Mouse (Mus musculus) forebrain, embryonic 14.5 days (tissue): ENCODE measurements around the gene Ap1s1. TPM values are rescaled to one million over a fixed set of nuclear protein-coding genes. Genes with fewer than 3 reads are reported as not detected.

Source experiments
- ATAC-seq: fragments of 200-750 bp; cut with Nextera tagmentation; 2 replicates; pipeline ENCODE4 v1.8.0; 2017; ENCODE audit warnings: mild to moderate bottlenecking, moderate library complexity
- DNase-seq: peaks from one replicate; pipeline ENCODE4 v3.0.0-alpha.2; 2015; ENCODE audit warnings: low spot score
- H3K27ac ChIP-seq: fragments of 300-500 bp; sonication (generic); 2 replicates; pipeline ENCODE4 v1.5.1; 2014; ENCODE audit warnings: low read depth, mild to moderate bottlenecking, control low read depth, low read length, moderate library complexity
- H3K27me3 ChIP-seq: fragments of 300-500 bp; sonication (generic); replicated peaks from 2 replicates; pipeline ENCODE4 v1.6.1; 2014; ENCODE audit warnings: low read length, control low read depth, mixed read lengths; ENCODE audit not compliant: control insufficient read depth, insufficient read depth
- H3K36me3 ChIP-seq: fragments of 300-500 bp; sonication (generic); 2 replicates; pipeline ENCODE4 v1.6.1; 2014; ENCODE audit warnings: low read length, control low read depth; ENCODE audit not compliant: control insufficient read depth, insufficient read depth
- H3K4me1 ChIP-seq: fragments of 300-500 bp; sonication (generic); 2 replicates; pipeline ENCODE4 v1.6.1; 2014; ENCODE audit warnings: antibody characterized with exemption, low read length, control low read depth; ENCODE audit not compliant: control insufficient read depth, insufficient read depth
- H3K4me2 ChIP-seq: fragments of 300-500 bp; sonication (generic); 2 replicates; pipeline ENCODE4 v1.6.1; 2014; ENCODE audit warnings: mild to moderate bottlenecking, control low read depth, low read length
- H3K4me3 ChIP-seq: fragments of 300-500 bp; sonication (generic); 2 replicates; pipeline ENCODE4 v1.5.1; 2014; ENCODE audit warnings: low read depth, low read length, control low read depth
- H3K9ac ChIP-seq: fragments of 300-500 bp; sonication (generic); 2 replicates; pipeline ENCODE4 v1.6.1; 2014; ENCODE audit warnings: mild to moderate bottlenecking, low read length, control low read depth, moderate library complexity
- H3K9me3 ChIP-seq: fragments of 300-500 bp; sonication (generic); replicated peaks from 2 replicates; pipeline ENCODE4 v1.6.1; 2016; ENCODE audit warnings: low read length, control low read depth, mixed read lengths; ENCODE audit not compliant: control insufficient read depth
- WGBS: fragments of 180-500 bp; shearing (Covaris S2); extraction: QIAGEN DNeasy Blood & Tissue Kit; methylation state at CpG from one replicate; pipeline ENCODE4 v1.1.7; 2014; 5-methylcytosine and 5-hydroxymethylcytosine counted together
- polyA plus RNA-seq: library from polyadenylated mRNA; unstranded; fragments of >200 nt; fragmentation: Nextera tagmentation; extraction: Ambion mirVana; gene quantifications from 2 replicates; pipeline ENCODE4 v1.2.1, GENCODE M21; 2014

Gene Ap1s1
- polyA plus RNA-seq, 1 experiment from 2014 or later = 250 TPM

DNA sequence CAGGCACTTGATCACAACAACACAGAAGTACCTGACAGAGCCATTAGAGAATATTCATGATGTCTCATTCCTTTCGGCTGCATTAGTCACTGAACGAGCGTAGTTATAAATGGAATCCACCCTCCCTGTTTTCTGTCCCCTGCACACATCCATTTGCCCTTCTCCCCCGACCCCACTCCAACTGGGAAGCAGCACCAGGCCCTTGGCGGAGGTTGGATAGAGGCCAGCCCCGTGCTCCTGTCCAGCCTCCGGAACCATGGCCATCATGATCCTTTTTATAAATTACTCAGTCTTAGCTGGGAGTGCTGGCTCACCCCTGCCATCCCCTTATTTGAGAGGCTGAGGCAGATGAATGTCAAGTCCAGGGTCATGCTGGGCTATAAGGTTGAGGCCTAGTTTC, 8.4 kb upstream of the Ap1s1 start:
- H3K4me3 ChIP-seq = no peak overlapping the region
- H3K36me3 ChIP-seq = no peaks in the 10 kb centered on the region
- H3K27ac ChIP-seq = no peak overlapping the region
- 80% methylated on average over 7 of the region's 7 CpGs for WGBS
- no peak for ATAC-seq
- no peaks in the 10 kb centered on the region for H3K9me3 ChIP-seq
- H3K27me3 ChIP-seq = no peaks in the 10 kb centered on the region
- no peaks in the 10 kb centered on the region for H3K4me1 ChIP-seq
- no peak for DNase-seq
- H3K9ac ChIP-seq = no peak overlapping the region
- no peak overlapping the region for H3K4me2 ChIP-seq

DNA sequence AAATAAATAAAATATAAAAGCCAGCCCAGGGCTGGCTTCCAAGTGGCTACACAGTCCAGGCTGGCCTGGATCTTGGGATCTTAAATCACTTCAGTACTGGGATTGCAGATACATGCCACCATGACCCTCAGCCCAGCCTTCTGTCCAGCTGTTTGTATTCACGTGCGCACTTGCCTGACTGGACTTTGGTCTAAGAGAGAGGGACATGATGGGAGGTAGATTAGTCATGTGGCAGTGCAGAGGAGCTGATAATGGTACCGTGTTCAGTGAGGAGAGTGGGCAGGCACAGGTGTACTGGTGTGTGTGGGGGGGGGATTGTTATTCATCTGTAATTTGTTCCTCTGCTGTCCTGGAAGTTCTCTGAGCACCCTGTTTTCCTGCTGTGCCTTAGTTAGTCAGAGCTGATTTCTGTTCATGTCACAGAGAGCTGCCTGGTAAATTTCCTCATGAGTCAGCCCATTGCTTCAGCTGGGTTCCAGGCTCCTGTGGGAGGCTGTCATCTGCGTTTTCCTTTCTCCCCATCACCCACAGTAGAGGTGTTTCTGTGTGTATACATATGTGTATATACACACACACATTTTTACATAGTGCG, 6.1 kb upstream of the Ap1s1 start:
- Histone ChIP-seq H3K4me2 (no peak overlapping the region), H3K27me3 (no peaks in the 10 kb centered on the region)
- 91% methylated on average over 5 of the region's 5 CpGs for WGBS

DNA sequence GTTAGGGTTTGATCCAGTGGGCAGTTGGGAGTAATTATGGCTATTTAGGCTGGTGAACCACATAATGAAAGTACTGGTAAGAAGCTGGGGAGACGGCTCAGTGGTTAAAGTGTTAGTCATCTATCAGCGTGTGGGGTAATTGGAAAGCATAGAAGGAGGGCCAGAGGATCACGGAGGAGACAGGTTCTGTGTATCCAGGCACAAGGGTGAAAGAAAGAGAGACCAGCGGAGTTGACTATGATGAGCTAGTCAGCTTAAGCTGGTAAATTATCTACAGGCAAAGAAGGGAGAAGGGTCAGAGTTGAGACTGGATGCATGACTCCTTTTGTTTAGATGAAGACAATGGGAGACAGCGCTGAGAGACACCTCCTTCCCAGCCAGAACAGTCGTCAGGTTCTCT, 5.2 kb upstream of the Ap1s1 start:
- ATAC-seq (no peak), DNase-seq (no peak)
- no peak overlapping the region for H3K27ac ChIP-seq
- no peaks in the 10 kb centered on the region for H3K36me3 ChIP-seq
- WGBS = 57% methylated on average over 6 of the region's 6 CpGs
- H3K4me3 ChIP-seq = no peak overlapping the region
- no peaks in the 10 kb centered on the region for H3K9me3 ChIP-seq
- no peak overlapping the region for H3K9ac ChIP-seq
- peaks cover 4% of the 10 kb centered on the region; the same call in 1 of the 2 replicates for H3K4me1 ChIP-seq
- no peak overlapping the region for H3K4me2 ChIP-seq
- no peaks in the 10 kb centered on the region for H3K27me3 ChIP-seq

More for the DNA sequence above, 6.1 kb upstream of the Ap1s1 start:
- DNase-seq = no peak
- H3K9me3 ChIP-seq = no peaks in the 10 kb centered on the region
- no peak overlapping the region for H3K4me3 ChIP-seq
- no peak overlapping the region for H3K9ac ChIP-seq
- ATAC-seq = no peak
- H3K27ac ChIP-seq = no peak overlapping the region
- no peaks in the 10 kb centered on the region for H3K4me1 ChIP-seq
- H3K36me3 ChIP-seq = no peaks in the 10 kb centered on the region

DNA sequence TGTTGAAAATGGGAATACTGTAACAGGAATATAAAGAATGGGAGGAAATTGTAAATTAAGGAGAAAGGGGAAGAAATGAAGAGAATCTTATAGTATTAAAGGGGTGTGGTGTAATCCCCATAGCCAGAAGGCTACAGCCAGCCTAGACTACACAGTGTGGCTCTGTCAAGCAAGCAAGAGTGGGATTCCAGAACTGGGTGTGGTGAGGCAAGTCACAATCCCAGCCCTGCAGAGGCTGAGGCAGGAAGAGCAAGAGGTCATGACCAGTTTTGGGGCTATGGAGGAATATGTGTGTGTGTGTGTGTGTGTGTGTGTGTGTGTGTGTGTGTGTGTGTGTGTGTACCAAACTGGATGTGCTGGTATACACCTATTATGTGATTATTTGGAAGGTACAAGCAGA, 1.1 kb upstream of the Ap1s1 start:
- DNase-seq (no peak), ATAC-seq (no peak)
- peaks cover 11% of the 10 kb centered on the region for H3K4me1 ChIP-seq
- H3K4me3 ChIP-seq = no peak overlapping the region
- H3K27me3 ChIP-seq = no peaks in the 10 kb centered on the region
- H3K36me3 ChIP-seq = peaks cover 9% of the 10 kb centered on the region
- H3K9me3 ChIP-seq = no peaks in the 10 kb centered on the region
- no peak overlapping the region for H3K4me2 ChIP-seq
- H3K27ac ChIP-seq = peak overlapping the region; percentile 73; the same call in 1 of the 2 replicates
- no peak overlapping the region for H3K9ac ChIP-seq

GRCm38 (mm10) chr5:137046324-137046718, 386 bp upstream of the Ap1s1 start:
- Histone ChIP-seq H3K9me3 (no peaks in the 10 kb centered on the region), H3K27ac (peak overlapping the region; percentile 73), H3K36me3 (peaks cover 16% of the 10 kb centered on the region), H3K4me3 (peak overlapping the region; percentile 67; the same call in 1 of the 2 replicates), H3K4me2 (peak overlapping the region; percentile 87), H3K27me3 (no peaks in the 10 kb centered on the region), H3K9ac (no peak overlapping the region), H3K4me1 (peaks cover 11% of the 10 kb centered on the region)
- DNase-seq = no peak
- 20% methylated on average over 5 of the region's 5 CpGs for WGBS
- ATAC-seq = peak; percentile 46

- no peak overlapping the region for H3K4me3 ChIP-seq
- no peak overlapping the region for H3K4me2 ChIP-seq
- no peaks in the 10 kb centered on the region for H3K9me3 ChIP-seq
- H3K27me3 ChIP-seq = no peaks in the 10 kb centered on the region
- peaks cover 11% of the 10 kb centered on the region for H3K4me1 ChIP-seq
- H3K36me3 ChIP-seq = peaks cover 35% of the 10 kb centered on the region
- ATAC-seq (no peak), DNase-seq (no peak)
- no peak overlapping the region for H3K9ac ChIP-seq
- WGBS = 95% methylated on average over 7 of the region's 7 CpGs
- no peak overlapping the region for H3K27ac ChIP-seq
Observed at GRCm38 (mm10) chr5:137043997-137044396, 1.9 kb downstream of the Ap1s1 start.

DNA sequence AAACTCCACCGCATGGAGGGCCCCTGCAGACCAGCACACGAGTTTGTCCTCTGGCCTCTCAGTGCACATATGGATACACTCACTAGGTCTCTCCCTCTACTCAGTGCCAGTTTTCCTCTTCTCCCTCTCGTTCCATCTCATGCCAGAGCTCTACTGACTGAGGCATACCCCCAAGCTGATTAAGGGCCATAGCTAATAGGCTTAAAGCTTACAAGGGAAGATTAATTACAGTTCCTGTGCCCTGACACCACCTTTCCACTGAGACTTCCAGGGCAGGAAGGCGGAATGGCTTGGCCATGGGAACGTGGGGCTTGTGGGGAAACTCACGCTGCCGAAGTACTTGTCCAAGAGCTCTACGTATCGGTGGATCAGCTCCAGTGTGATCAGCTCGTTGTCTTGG, 4.5 kb downstream of the Ap1s1 start:
- H3K9me3 ChIP-seq = no peaks in the 10 kb centered on the region
- H3K27ac ChIP-seq = no peak overlapping the region
- no peak overlapping the region for H3K9ac ChIP-seq
- no peak overlapping the region for H3K4me2 ChIP-seq
- peaks cover 8% of the 10 kb centered on the region for H3K4me1 ChIP-seq
- no peaks in the 10 kb centered on the region for H3K27me3 ChIP-seq
- no peak overlapping the region for H3K4me3 ChIP-seq
- DNase-seq (no peak), ATAC-seq (no peak)
- peaks cover 60% of the 10 kb centered on the region for H3K36me3 ChIP-seq
- 80% methylated on average over 10 of the region's 10 CpGs for WGBS

GRCm38 (mm10) chr5:137039453-137039852, 6.5 kb downstream of the Ap1s1 start:
- ATAC-seq = no peak
- WGBS = 94% methylated on average over 10 of the region's 10 CpGs
- Histone ChIP-seq H3K27me3 (no peaks in the 10 kb centered on the region), H3K27ac (no peak overlapping the region), H3K36me3 (peaks cover 75% of the 10 kb centered on the region), H3K4me2 (no peak overlapping the region), H3K9ac (no peak overlapping the region), H3K4me1 (no peaks in the 10 kb centered on the region), H3K9me3 (no peaks in the 10 kb centered on the region), H3K4me3 (no peak overlapping the region)
- DNase-seq = no peak

DNA sequence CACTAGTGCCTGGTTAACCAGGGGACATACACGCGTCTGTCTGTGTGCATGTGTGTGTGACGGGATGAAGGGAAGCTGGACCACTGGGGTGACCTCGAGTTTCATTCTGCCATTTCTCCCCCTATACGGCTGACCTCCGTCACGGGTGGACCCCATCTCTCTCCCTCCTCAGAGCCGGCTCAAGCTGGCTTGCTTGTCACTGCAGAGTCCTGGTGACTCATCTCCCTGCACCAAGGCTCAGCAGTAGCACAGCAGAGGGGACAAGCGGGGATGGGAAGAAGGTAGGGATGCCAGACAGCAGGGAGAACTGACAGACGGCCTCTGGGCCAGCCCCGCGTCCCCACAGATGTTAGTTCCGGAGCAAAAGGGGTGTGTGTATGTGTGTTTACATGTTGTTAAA, 9.7 kb downstream of the Ap1s1 start:
- WGBS = 85% methylated on average over 13 of the region's 13 CpGs
- peaks cover 7% of the 10 kb centered on the region for H3K4me1 ChIP-seq
- H3K27ac ChIP-seq = no peak overlapping the region
- H3K27me3 ChIP-seq = peaks cover 4% of the 10 kb centered on the region
- no peak overlapping the region for H3K4me2 ChIP-seq
- H3K4me3 ChIP-seq = no peak overlapping the region
- no peak overlapping the region for H3K9ac ChIP-seq
- ATAC-seq (no peak), DNase-seq (no peak)
- no peaks in the 10 kb centered on the region for H3K9me3 ChIP-seq
- peaks cover 61% of the 10 kb centered on the region for H3K36me3 ChIP-seq
